Mouse (Mus musculus) adrenal gland, adult 8-10 months (tissue): ENCODE measurements at regions not wholly inside any gene's neighbourhood (a gene's known extent, or its start where the extent isn't known, plus 50 kb on each side); places are given as distances from the start of the nearest gene placed in this dataset.
A peak's percentile ranks its signal among the peaks of the same experiment; 100 is the strongest.

ENCODE experiments used
- DNase-seq: peaks from one replicate; pipeline ENCODE4 v3.0.0; 2022

DNA sequence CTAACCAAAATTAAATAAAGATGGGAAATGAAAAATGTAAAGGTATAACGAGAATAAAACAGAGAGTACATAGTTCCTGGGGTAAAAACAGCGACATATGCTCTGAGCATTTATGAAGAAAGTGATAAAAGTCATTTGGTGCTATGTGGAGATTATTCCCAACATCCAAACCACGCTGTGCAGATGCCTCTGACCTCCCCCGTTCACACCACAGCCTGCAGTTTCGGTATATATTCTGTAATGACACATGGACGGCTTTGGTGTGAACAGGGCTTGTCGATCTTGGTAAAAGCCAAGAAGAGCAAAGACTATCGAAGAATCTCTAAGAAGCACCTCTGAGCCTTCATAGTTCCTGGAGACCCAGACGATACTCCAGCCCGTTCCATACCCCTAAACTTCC lies 95.2 kb upstream of the Ppp1r26 start:
- no peak for DNase-seq

DNA sequence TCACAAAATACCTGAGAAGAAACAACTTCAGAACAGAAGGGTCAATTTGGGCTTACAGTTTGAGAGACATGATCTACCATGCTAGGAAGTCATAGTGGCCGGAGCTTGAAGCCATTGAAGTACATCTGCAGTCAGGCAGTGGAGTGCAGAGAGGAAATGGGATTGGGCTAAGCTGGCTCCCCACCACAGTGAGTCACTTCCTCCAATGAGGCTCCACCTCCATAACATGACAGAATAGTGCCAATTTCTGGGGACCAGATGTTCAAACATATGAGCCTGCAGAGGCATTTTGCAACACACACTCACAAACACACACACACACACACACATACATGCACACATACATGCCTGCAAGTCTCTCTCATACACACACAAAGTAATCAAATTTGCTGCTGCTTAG lies 93.7 kb upstream of the Ppp1r26 start:
- DNase-seq = no peak

GRCm38 (mm10) chr2:28362199-28362598 lies 84.4 kb upstream of the Ppp1r26 start:
- DNase-seq = no peak

DNA sequence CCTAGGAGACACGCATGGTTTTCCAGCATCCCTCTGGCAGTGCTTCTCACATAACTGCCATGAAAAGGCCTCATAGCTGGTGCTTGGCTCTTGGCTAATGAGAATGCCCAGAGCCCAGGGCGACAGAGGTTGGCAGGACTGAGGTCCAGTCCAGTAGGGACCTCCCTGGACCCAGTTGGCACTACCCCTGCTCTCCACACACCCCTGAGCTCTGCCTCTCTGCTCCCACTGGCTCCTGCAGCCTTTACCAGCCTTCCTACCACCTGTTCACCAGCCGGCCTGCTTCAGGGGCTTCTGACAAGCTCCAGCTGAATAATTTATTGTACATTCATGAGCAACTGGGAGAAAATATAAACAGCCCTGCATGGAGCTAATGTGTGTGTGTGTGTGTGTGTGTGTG lies 82.0 kb upstream of the Ppp1r26 start:
- DNase-seq = no peak

DNA sequence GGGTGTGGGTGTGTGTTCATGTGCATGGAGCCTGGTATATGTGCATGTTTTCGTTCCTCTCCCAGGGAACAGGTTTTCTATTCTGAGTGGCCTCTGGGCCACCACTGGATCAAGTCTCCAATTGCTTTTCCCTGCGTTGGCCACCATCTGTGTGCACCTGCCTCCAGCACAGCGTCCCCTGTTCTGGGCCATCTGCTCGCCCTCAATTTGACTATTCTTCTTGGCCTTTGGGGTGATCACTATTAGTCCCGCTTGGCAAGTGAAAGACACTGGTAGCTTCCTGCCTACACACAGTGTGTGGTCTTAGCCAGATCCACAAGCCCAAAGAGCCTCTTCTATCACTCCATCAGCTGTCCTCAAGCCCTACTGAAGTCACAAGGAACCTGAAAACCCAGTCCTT lies 80.8 kb upstream of the Ppp1r26 start:
- no peak for DNase-seq

GRCm38 (mm10) chr2:28374838-28375237 lies 71.8 kb upstream of the Ppp1r26 start:
- peak; percentile 47 for DNase-seq

DNA sequence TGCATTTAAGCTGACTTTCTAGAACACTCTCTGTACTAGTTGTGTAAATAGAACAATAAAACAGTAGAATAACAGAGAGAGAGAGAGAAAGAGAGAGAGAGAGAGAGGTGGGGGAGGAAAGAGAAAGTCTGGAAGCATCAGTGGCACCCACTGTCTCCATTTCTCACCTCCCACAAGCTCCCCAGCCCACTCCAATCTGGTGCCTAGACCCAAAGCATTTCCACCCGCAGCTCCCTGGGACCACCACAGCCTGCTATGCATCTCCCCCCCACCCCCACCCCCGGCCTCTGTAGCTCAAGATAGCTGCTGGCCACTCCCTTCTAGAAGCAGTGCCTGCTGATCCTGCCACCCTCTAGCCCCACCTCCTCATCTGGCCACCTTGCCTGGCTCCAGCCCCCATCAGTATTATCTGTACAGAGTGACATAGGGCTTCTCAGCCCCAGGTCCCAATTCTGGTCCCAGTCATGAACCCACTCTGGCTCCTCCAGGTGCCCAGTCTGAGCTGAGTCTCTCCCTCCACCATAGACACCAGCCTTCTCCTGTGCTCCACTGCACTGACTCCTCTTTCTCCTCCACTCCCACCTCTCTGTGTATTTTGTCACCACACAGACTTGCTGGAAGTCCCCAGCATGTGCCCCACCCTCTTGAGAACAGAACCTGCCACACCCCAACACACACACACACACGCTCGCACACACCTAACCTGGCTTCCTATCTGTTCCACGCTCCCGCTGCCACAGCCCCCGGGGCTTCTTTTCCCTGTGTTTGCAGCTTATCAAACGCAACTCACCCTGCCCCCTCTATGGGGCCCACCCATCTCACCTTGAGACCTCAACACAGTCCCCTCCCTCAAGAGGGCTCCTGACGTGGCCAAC lies 68.4 kb upstream of the Ppp1r26 start:
- no peak for DNase-seq

- DNase-seq = no peak
Observed at GRCm38 (mm10) chr2:28382051-28382802, 64.4 kb upstream of the Ppp1r26 start.

DNA sequence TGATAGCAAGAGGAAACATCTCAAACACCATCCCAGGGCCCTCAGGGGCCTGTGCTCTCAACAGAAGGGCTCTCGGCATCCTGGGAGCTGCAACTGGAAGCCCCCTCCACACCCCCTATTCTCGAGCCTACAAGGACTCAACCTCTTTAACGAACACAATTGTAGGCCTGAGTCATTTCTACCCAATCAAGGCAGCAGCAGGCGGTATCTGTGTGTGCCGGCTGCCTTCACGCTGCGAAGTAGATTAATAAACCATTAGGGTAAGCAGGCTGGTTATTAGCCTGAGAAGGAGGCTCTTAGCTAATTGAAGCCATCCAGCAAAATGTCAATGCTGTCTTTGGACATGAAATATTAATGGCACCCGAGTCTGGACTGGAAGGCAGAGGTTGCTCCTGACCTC lies 61.7 kb upstream of the Ppp1r26 start:
- no peak for DNase-seq

DNA sequence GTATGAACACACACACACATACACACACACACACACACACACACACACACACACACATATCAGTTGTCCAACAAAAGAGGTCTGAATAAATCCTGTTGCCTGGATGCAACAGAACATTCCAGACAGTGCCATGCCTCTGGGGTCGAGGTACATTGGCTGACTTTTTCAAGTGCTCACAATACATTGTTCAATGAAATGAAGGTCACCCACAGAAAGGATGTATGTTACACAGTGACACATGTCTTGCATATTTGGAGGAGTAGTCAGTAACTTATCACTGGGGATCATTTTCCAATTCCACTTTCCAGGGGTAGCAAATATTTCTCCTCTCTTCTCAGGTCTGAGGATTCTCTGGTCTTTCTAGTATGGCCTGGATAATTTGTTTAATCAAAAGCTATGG lies 59.8 kb upstream of the Ppp1r26 start:
- no peak for DNase-seq

DNA sequence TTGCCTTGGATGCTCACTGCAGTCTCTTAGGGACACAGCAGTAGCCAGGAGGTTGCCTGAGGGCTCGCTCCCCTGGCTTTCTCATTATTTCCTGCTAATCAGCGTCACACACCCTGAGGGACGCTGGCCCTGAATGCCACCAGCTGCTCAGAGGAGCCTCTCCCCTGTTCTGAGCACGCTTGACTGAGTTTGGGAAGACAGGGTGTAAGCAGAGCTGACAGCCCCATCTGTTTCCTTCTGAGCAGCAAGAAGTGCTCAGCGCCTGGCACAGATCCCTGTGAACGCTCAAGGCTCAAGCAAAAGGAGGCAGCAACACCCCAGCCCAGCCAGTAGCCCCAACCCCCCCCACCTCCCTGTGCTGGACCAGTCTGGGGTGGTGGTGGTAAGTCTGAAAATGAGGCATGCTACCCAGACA lies 59.2 kb upstream of the Ppp1r26 start:
- no peak for DNase-seq

DNA sequence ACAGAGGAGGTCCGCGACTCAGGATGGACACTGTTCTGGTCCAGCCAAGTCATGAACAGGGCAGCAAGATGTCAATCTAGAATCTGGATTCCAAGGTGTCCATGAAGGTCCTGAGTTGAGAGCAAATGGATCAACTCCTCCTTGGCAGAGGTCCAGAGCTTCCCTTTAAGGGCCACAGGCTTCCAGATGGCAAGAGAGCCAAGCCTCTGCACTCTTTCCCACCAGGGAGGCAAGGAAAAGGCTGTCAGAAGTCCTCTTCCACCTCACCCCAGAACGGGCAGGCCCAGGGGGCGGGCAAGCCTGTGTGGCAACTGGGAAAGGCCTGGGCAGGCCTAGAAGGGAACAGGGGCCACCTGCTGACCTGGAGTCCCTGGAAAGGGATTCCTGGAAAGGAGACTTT lies 58.7 kb upstream of the Ppp1r26 start:
- no peak for DNase-seq

DNA sequence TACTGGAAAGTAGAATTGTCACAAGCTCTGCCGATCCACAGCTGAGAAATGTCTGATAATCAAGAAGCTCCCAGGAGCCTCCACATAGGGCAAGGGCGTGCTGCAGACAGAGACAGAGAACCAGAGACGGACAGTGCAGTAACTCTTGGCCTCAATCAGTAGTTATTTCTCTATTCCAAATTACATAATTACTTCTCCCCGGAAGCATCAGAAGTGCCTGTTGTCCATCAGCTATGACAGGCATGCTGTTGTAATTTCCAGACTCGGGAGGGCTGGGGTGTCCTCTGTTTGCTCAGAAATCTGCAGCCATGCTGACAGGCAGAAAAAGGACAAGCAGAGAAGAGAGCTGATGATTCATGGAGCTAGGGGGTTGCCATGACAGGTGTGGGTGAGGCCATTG lies 56.9 kb upstream of the Ppp1r26 start:
- DNase-seq = no peak

- no peak for DNase-seq
Observed at GRCm38 (mm10) chr2:28395391-28395790, 51.2 kb upstream of the Ppp1r26 start.
